Mouse (Mus musculus) MEL (cell line): ENCODE results near the gene Tango2. TPM values are rescaled to one million over a fixed set of nuclear protein-coding genes. Genes with fewer than 3 reads are reported as not detected.

Source experiments
- DNase-seq: peaks from one replicate; pipeline ENCODE4 v3.0.0; 2011; ENCODE audit warnings: low read depth, low spot score
- H3K27ac ChIP-seq: 2 replicates; pipeline ENCODE4 v1.5.1; 2012; ENCODE audit warnings: low read depth, mild to moderate bottlenecking, control low read depth, low read length, moderate library complexity; ENCODE audit not compliant: control insufficient read depth
- H3K27me3 ChIP-seq, 2 experiments: fragments of 150-350 bp in 1 of 2; sonication (generic) in 1 of 2; 2 replicates each; pipeline ENCODE4 v1.6.1; 2012; ENCODE audit warnings: low read length in 2 of 2, mild to moderate bottlenecking in 2 of 2, improper control_type of control experiment in 1 of 2, moderate library complexity in 1 of 2; ENCODE audit not compliant: insufficient read depth in 2 of 2, control insufficient read depth in 1 of 2
- H3K36me3 ChIP-seq, 2 experiments: 2 replicates each; pipeline ENCODE4 v1.6.1; 2012 to 2014; ENCODE audit warnings: low read length in 2 of 2, improper control_type of control experiment in 1 of 2, inconsistent platforms in 1 of 2, mild to moderate bottlenecking in 1 of 2; ENCODE audit not compliant: insufficient read depth in 2 of 2, control insufficient read depth in 1 of 2
- H3K4me1 ChIP-seq, 2 experiments: fragments of 150-350 bp in 1 of 2; sonication (generic) in 1 of 2; 2 replicates each; pipeline ENCODE4 v1.6.1; 2012; ENCODE audit warnings: low read length in 2 of 2, improper control_type of control experiment in 1 of 2, mild to moderate bottlenecking in 1 of 2; ENCODE audit not compliant: insufficient read depth in 2 of 2, control insufficient read depth in 1 of 2
- H3K4me3 ChIP-seq, 2 experiments: fragments of 150-350 bp in 1 of 2; sonication (generic) in 1 of 2; 2 replicates each; pipeline ENCODE4 v1.5.1; 2012; ENCODE audit warnings: low read depth in 2 of 2, low read length in 2 of 2, mild to moderate bottlenecking in 2 of 2, moderate library complexity in 2 of 2, control low read depth in 1 of 2, improper control_type of control experiment in 1 of 2; ENCODE audit not compliant: control insufficient read depth in 1 of 2, insufficient read depth in 1 of 2
- H3K79me2 ChIP-seq: 2 replicates; pipeline ENCODE4 v1.6.1; 2012; ENCODE audit warnings: mild to moderate bottlenecking, low read length, moderate library complexity; ENCODE audit not compliant: control insufficient read depth, poor library complexity, insufficient read depth
- H3K9ac ChIP-seq: 2 replicates; pipeline ENCODE4 v1.6.1; 2012; ENCODE audit warnings: low read depth, mild to moderate bottlenecking, control low read depth, low read length, moderate library complexity; ENCODE audit not compliant: control insufficient read depth, poor library complexity, severe bottlenecking
- H3K9me3 ChIP-seq: fragments of 150-350 bp; sonication (generic); replicated peaks from 2 replicates; pipeline ENCODE4 v1.6.1; 2012; ENCODE audit warnings: mild to moderate bottlenecking, low read length, improper control_type of control experiment, moderate library complexity; ENCODE audit not compliant: insufficient read depth
- BHLHE40 ChIP-seq: IDR thresholded peaks from 2 replicates; pipeline ENCODE4 v1.6.1; 2012; ENCODE audit warnings: low read depth, mild to moderate bottlenecking, inconsistent platforms, low read length, improper control_type of control experiment, borderline replicate concordance
- CHD1 ChIP-seq: IDR thresholded peaks from 2 replicates; pipeline ENCODE4 v1.6.1; 2012; ENCODE audit warnings: low read depth, mild to moderate bottlenecking, inconsistent platforms, low read length, improper control_type of control experiment
- CTCF ChIP-seq, 3 experiments: IDR thresholded peaks in 2 of 3; conservative IDR thresholded peaks in 1 of 3; 2 replicates each; pipeline ENCODE4 v1.5.1; 2011 to 2012; ENCODE audit warnings: low read length in 3 of 3, low read depth in 2 of 3, mild to moderate bottlenecking in 2 of 3, improper control_type of control experiment in 1 of 3, inconsistent platforms in 1 of 3, mixed read lengths in 1 of 3, moderate library complexity in 1 of 3; ENCODE audit not compliant: control insufficient read depth in 1 of 3, insufficient read depth in 1 of 3, poor library complexity in 1 of 3, severe bottlenecking in 1 of 3
- E2F4 ChIP-seq: IDR thresholded peaks from 2 replicates; pipeline ENCODE4 v1.6.1; 2011; ENCODE audit warnings: low read depth, low read length, improper control_type of control experiment, borderline replicate concordance
- ELF1 ChIP-seq: IDR thresholded peaks from 2 replicates; pipeline ENCODE4 v1.6.1; 2014; ENCODE audit warnings: low read depth, mild to moderate bottlenecking, inconsistent platforms, low read length, improper control_type of control experiment, moderate library complexity
- HCFC1 ChIP-seq: IDR thresholded peaks from 2 replicates; pipeline ENCODE4 v1.6.1; 2012; ENCODE audit warnings: low read depth, mild to moderate bottlenecking, inconsistent platforms, low read length, improper control_type of control experiment, moderate library complexity
- KAT2A ChIP-seq: conservative IDR thresholded peaks from 2 replicates; pipeline ENCODE4 v1.6.1; 2012; ENCODE audit warnings: low read depth, low read length, improper control_type of control experiment, inconsistent platforms
- MAFK ChIP-seq: IDR thresholded peaks from 2 replicates; pipeline ENCODE4 v1.6.1; 2011; ENCODE audit warnings: low read depth, mild to moderate bottlenecking, low read length, improper control_type of control experiment, borderline replicate concordance
- MAX ChIP-seq: IDR thresholded peaks from 2 replicates; pipeline ENCODE4 v1.6.1; 2011; ENCODE audit warnings: low read length, improper control_type of control experiment
- MAZ ChIP-seq: IDR thresholded peaks from 2 replicates; pipeline ENCODE4 v1.6.1; 2012; ENCODE audit warnings: low read depth, mild to moderate bottlenecking, inconsistent platforms, low read length, improper control_type of control experiment
- MEF2A ChIP-seq: IDR thresholded peaks from 2 replicates; pipeline ENCODE4 v1.6.1; 2014; ENCODE audit warnings: low read depth, mild to moderate bottlenecking, inconsistent platforms, low read length, improper control_type of control experiment; ENCODE audit not compliant: poor library complexity, insufficient replicate concordance, severe bottlenecking; ENCODE audit errors: extremely low read depth
- MXI1 ChIP-seq: IDR thresholded peaks from 2 replicates; pipeline ENCODE4 v1.6.1; 2011; ENCODE audit warnings: mild to moderate bottlenecking, low read depth, low read length, improper control_type of control experiment
- MYB ChIP-seq: IDR thresholded peaks from 2 replicates; pipeline ENCODE4 v1.6.1; 2011; ENCODE audit warnings: mild to moderate bottlenecking, low read depth, low read length, improper control_type of control experiment
- MYC ChIP-seq: IDR thresholded peaks from 2 replicates; pipeline ENCODE4 v1.6.1; 2011; ENCODE audit warnings: low read depth, mild to moderate bottlenecking, low read length, improper control_type of control experiment, moderate library complexity
- NELFE ChIP-seq: IDR thresholded peaks from 2 replicates; pipeline ENCODE4 v1.6.1; 2011; ENCODE audit warnings: low read depth, low read length, improper control_type of control experiment
- NRF1 ChIP-seq: IDR thresholded peaks from 2 replicates; pipeline ENCODE4 v1.6.1; 2014; ENCODE audit warnings: low read depth, mild to moderate bottlenecking, inconsistent platforms, low read length, improper control_type of control experiment, moderate library complexity; ENCODE audit not compliant: poor library complexity, insufficient read depth, severe bottlenecking
- POLR2AphosphoS5 ChIP-seq: IDR thresholded peaks from 2 replicates; pipeline ENCODE4 v1.6.1; 2012; ENCODE audit warnings: low read depth, borderline replicate concordance, mild to moderate bottlenecking, inconsistent platforms, low read length, moderate library complexity, mixed read lengths
- SMC3 ChIP-seq: IDR thresholded peaks from 2 replicates; pipeline ENCODE4 v1.6.1; 2011; ENCODE audit warnings: low read depth, low read length, improper control_type of control experiment
- UBTF ChIP-seq: IDR thresholded peaks from 2 replicates; pipeline ENCODE4 v1.6.1; 2012; ENCODE audit warnings: low read depth, mild to moderate bottlenecking, inconsistent platforms, low read length, improper control_type of control experiment, moderate library complexity, borderline replicate concordance; ENCODE audit not compliant: insufficient read depth
- USF1 ChIP-seq: IDR thresholded peaks from 2 replicates; pipeline ENCODE4 v1.6.1; 2014; ENCODE audit warnings: low read depth, mild to moderate bottlenecking, inconsistent platforms, low read length, improper control_type of control experiment, moderate library complexity
- ZC3H11A ChIP-seq: IDR thresholded peaks from 2 replicates; pipeline ENCODE4 v1.6.1; 2012; ENCODE audit warnings: low read depth, mild to moderate bottlenecking, inconsistent platforms, low read length, improper control_type of control experiment
- ZKSCAN1 ChIP-seq: IDR thresholded peaks from 2 replicates; pipeline ENCODE4 v1.6.1; 2012; ENCODE audit warnings: low read depth, mild to moderate bottlenecking, inconsistent platforms, low read length, improper control_type of control experiment, moderate library complexity
- ZMIZ1 ChIP-seq: IDR thresholded peaks from 2 replicates; pipeline ENCODE4 v1.6.1; 2012; ENCODE audit warnings: low read depth, mild to moderate bottlenecking, inconsistent platforms, low read length, improper control_type of control experiment, moderate library complexity
- ZNF384 ChIP-seq: IDR thresholded peaks from 2 replicates; pipeline ENCODE4 v1.6.1; 2012; ENCODE audit warnings: low read depth, mild to moderate bottlenecking, inconsistent platforms, low read length, improper control_type of control experiment
- polyA plus RNA-seq, 2 experiments: library from polyadenylated mRNA; stranded (reverse) in 1 of 2; unstranded in 1 of 2; fragments of >175 nt in 1 of 2; fragments of >200 nt in 1 of 2; gene quantifications; 2 replicates each; pipeline versions ENCODE4 v1.2.1 to v1.2.4; 2012; ENCODE audit warnings: low replicate concordance in 2 of 2, low read depth in 1 of 2; ENCODE audit not compliant: insufficient read length in 2 of 2, insufficient read depth in 1 of 2, missing spikeins in 1 of 2
- total RNA-seq: library from RNA; depleted of rRNA; stranded (reverse); fragments of 300-350 nt; gene quantifications from 2 replicates; pipeline ENCODE4 v1.2.3, GENCODE M21; 2012

Tango2 gene
- total and polyA plus RNA-seq, 3 experiments: 55.9 to 98.3 TPM; not detected in 1

DNA sequence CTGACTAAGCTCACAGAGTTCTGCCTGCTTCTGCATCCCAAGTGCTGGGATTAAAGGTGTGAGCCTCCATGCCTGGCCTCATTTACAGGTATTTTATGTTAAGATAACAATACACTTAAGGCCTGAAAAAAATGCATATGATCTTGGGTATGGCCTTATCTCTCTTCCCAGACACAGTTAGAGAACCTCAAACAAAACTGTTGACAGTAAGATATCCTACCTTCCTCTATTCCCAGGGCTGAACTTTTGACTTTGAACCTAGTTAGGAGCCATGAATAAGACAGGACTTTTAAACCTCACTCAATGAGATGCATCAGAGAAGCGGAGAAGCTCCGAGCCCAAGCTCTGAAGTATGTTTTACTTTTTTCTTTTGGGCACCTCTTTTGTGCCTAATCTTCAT is 5.8 kb downstream of the Tango2 start (continued):
- TF ChIP-seq MEF2A (no peak), BHLHE40 (no peak), KAT2A (no peak), MAX (no peak), SMC3 (no peak), UBTF (no peak), CHD1 (no peak), MYC (peak; percentile 65), USF1 (no peak), MYB (no peak), CTCF (IDR thresholded peaks at IDR 0.05 in 2 of 3, conservative IDR thresholded peaks at IDR 0.05 in 1 of 3; ENCODE audit: control insufficient read depth in 1 of 3, insufficient read depth in 1 of 3, low read depth in 2 of 3, low read length in 3 of 3, poor library complexity in 1 of 3, severe bottlenecking in 1 of 3) (no peak), HCFC1 (no peak), ZMIZ1 (no peak), NELFE (no peak; the same call in 1 of the 2 replicates), ELF1 (no peak; the same call in 1 of the 2 replicates)

DNA sequence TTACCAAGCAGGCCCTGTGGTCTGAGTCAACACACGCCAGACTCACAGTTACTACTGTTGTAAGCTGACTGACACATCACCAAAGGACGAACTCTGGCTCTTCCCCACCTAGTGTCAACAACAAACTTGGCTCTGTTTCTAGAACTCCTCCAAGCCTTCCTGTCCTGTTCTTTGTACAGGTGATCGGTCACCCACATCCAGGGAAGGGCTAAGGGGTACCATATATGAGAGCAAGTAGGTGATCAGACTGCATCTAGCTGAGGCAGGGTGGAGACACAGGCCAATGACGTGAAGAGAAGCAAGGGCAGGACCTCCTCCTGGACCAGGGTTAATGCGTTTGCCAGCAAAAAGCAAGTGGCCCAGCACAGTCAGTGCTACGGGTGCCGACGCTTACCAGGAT is 6.3 kb downstream of the Tango2 start:
- H3K4me1 ChIP-seq: peaks cover 9 to 15% of the 10 kb centered on the region in 2 experiments
- no peaks in the 10 kb centered on the region for H3K9me3 ChIP-seq
- H3K79me2 ChIP-seq: peaks cover 17% of the 10 kb centered on the region
- TF ChIP-seq MXI1 (no peak), E2F4 (no peak), NRF1 (no peak), ZNF384 (no peak), MAX (no peak), USF1 (no peak), MAFK (no peak), ZKSCAN1 (no peak), POLR2AphosphoS5 (no peak), CTCF (IDR thresholded peaks at IDR 0.05 in 2 of 3, conservative IDR thresholded peaks at IDR 0.05 in 1 of 3; ENCODE audit: control insufficient read depth in 1 of 3, insufficient read depth in 1 of 3, low read depth in 2 of 3, low read length in 3 of 3, poor library complexity in 1 of 3, severe bottlenecking in 1 of 3) (no peak), MAZ (no peak), ZC3H11A (no peak)
- peak overlapping the region; percentile 69 for H3K27ac ChIP-seq
- H3K9ac ChIP-seq: no peak overlapping the region
- DNase-seq: no peak
- H3K27me3 ChIP-seq: no peaks in the 10 kb centered on the region
- H3K4me3 ChIP-seq: peak overlapping the region in 1 of 2 experiments; percentile 12; a peak in 1 of 4 replicates
- H3K36me3 ChIP-seq: peaks cover 2 to 23% of the 10 kb centered on the region in 2 experiments; a peak in 2 of 4 replicates
